Mouse (Mus musculus) lung, postnatal 0 days (tissue): ENCODE measurements around the gene Vmn1r43. TPM values are rescaled to one million over a fixed set of nuclear protein-coding genes. Genes with fewer than 3 reads are reported as not detected.
A peak's percentile ranks its signal among the peaks of the same experiment; 100 is the strongest.

Experiments used
- ATAC-seq: fragments of 200-750 bp; cut with Nextera tagmentation; 2 replicates; pipeline ENCODE4 v1.8.0; 2017; ENCODE audit warnings: moderate library complexity
- DNase-seq: peaks from one replicate; pipeline ENCODE4 v3.0.0-alpha.2; 2016; ENCODE audit warnings: low spot score
- H3K27ac ChIP-seq: fragments of 300-500 bp; sonication (generic); 2 replicates; pipeline ENCODE4 v1.5.1; 2014; ENCODE audit warnings: antibody characterized with exemption, mild to moderate bottlenecking, low read length, mixed read lengths
- H3K27me3 ChIP-seq: fragments of 300-500 bp; sonication (generic); replicated peaks from 2 replicates; pipeline ENCODE4 v1.6.1; 2014; ENCODE audit warnings: low read length, mixed read lengths; ENCODE audit not compliant: insufficient read depth
- H3K36me3 ChIP-seq: fragments of 300-500 bp; sonication (generic); 2 replicates; pipeline ENCODE4 v1.6.1; 2014; ENCODE audit warnings: low read length, mixed read lengths; ENCODE audit not compliant: insufficient read depth
- H3K4me1 ChIP-seq: fragments of 300-500 bp; sonication (generic); 2 replicates; pipeline ENCODE4 v1.6.1; 2014; ENCODE audit warnings: antibody characterized with exemption, low read depth, low read length, mixed read lengths; ENCODE audit not compliant: insufficient read depth
- H3K4me2 ChIP-seq: fragments of 300-500 bp; sonication (generic); replicated peaks from 2 replicates; pipeline ENCODE4 v1.6.1; 2014; ENCODE audit warnings: low read depth, mild to moderate bottlenecking, low read length, moderate library complexity, mixed read lengths
- H3K4me3 ChIP-seq: fragments of 300-500 bp; sonication (generic); 2 replicates; pipeline ENCODE4 v1.5.1; 2014; ENCODE audit warnings: low read depth, low read length
- H3K9ac ChIP-seq: fragments of 300-500 bp; sonication (generic); replicated peaks from 2 replicates; pipeline ENCODE4 v1.6.1; 2014; ENCODE audit warnings: low read depth, mild to moderate bottlenecking
- H3K9me3 ChIP-seq: fragments of 300-500 bp; sonication (generic); 2 replicates; pipeline ENCODE4 v1.6.1; 2016; ENCODE audit warnings: low read length, mixed read lengths
- CTCF ChIP-seq: IDR thresholded peaks from 2 replicates; pipeline ENCODE4 v1.5.1; 2016; ENCODE audit warnings: antibody characterized with exemption, mild to moderate bottlenecking
- EP300 ChIP-seq: IDR thresholded peaks from 2 replicates; pipeline ENCODE4 v1.6.1; 2016; ENCODE audit warnings: antibody characterized with exemption, mild to moderate bottlenecking, control low read depth
- WGBS: fragments of 180-500 bp; shearing (Covaris S2); extraction: QIAGEN DNeasy Blood & Tissue Kit; methylation state at CpG from one replicate; pipeline ENCODE4 v1.1.7; 2014; 5-methylcytosine and 5-hydroxymethylcytosine counted together
- polyA plus RNA-seq: library from polyadenylated mRNA; unstranded; fragments of >200 nt; fragmentation: Nextera tagmentation; extraction: Ambion mirVana; gene quantifications from 2 replicates; pipeline ENCODE4 v1.2.1, GENCODE M21; 2015

Vmn1r43 gene
- polyA plus RNA-seq, 1 experiment from 2014 or later = 0.01 TPM

GRCm38 (mm10) chr6:89863792-89864191 is 12.4 kb downstream of the Vmn1r43 start:
- ATAC-seq = no peak
- WGBS = 61% methylated on average over 4 of the region's 4 CpGs

GRCm38 (mm10) chr6:89859839-89860238 is 16.4 kb downstream of the Vmn1r43 start:
- 65% methylated on average over 2 of the region's 2 CpGs for WGBS

More at GRCm38 (mm10) chr6:89863792-89864191, 12.4 kb downstream of the Vmn1r43 start:
- Histone ChIP-seq H3K4me1 (no peaks in the 10 kb centered on the region), H3K9ac (no peak overlapping the region), H3K36me3 (no peaks in the 10 kb centered on the region), H3K4me2 (no peak overlapping the region), H3K9me3 (peaks cover 5% of the 10 kb centered on the region; the same call in 1 of the 2 replicates), H3K27me3 (no peaks in the 10 kb centered on the region), H3K4me3 (no peak overlapping the region), H3K27ac (no peak overlapping the region)
- no peak for TF ChIP-seq EP300
- TF ChIP-seq CTCF = no peak
- no peak for DNase-seq

GRCm38 (mm10) chr6:89857552-89857951 is 18.7 kb downstream of the Vmn1r43 start:
- Histone ChIP-seq H3K27ac (no peak overlapping the region), H3K4me1 (no peaks in the 10 kb centered on the region), H3K4me3 (no peak overlapping the region), H3K9me3 (no peaks in the 10 kb centered on the region), H3K4me2 (no peak overlapping the region), H3K9ac (no peak overlapping the region), H3K27me3 (no peaks in the 10 kb centered on the region), H3K36me3 (no peaks in the 10 kb centered on the region)
- no peak for ATAC-seq
- no peak for TF ChIP-seq EP300
- no peak for TF ChIP-seq CTCF
- DNase-seq = no peak
- WGBS = 70% methylated on average over 3 of the region's 3 CpGs

More at GRCm38 (mm10) chr6:89859839-89860238, 16.4 kb downstream of the Vmn1r43 start:
- Histone ChIP-seq H3K27me3 (no peaks in the 10 kb centered on the region), H3K9me3 (no peaks in the 10 kb centered on the region), H3K4me2 (no peak overlapping the region), H3K9ac (no peak overlapping the region), H3K4me3 (no peak overlapping the region), H3K36me3 (no peaks in the 10 kb centered on the region), H3K4me1 (no peaks in the 10 kb centered on the region), H3K27ac (no peak overlapping the region)
- ATAC-seq (no peak), DNase-seq (peak; percentile 5)
- TF ChIP-seq EP300 (peak; percentile 54; the same call in 1 of the 2 replicates), CTCF (no peak)

Other genes with a start within 250 kb of the Vmn1r43 start
- gene Txnrd3, start 232.4 kb downstream of the Vmn1r43 start, polyA plus RNA-seq = 20.6 and 26.3 TPM in 2 replicates
- gene Vmn1r40, start 168.9 kb downstream of the Vmn1r43 start, polyA plus RNA-seq = not detected in 2 replicates
- gene Vmn1r41, start 135.6 kb downstream of the Vmn1r43 start, polyA plus RNA-seq = not detected in 2 replicates
- gene Vmn1r42, start within 50 bp of the Vmn1r43 start, polyA plus RNA-seq = not detected in 2 replicates
- gene Vmn1r44, start 7.2 kb upstream of the Vmn1r43 start, polyA plus RNA-seq = not detected in 2 replicates
- gene Vmn1r45, start 64.2 kb upstream of the Vmn1r43 start, polyA plus RNA-seq = not detected in 2 replicates
- gene Vmn1r46, start 92.9 kb upstream of the Vmn1r43 start, polyA plus RNA-seq = not detected in 2 replicates
- not detected in 2 replicates for gene Vmn1r47, start 139.7 kb upstream of the Vmn1r43 start, polyA plus RNA-seq
- not detected in 2 replicates for gene Vmn1r48, start 160.4 kb upstream of the Vmn1r43 start, polyA plus RNA-seq
- not detected in 2 replicates for gene Vmn1r49, start 202.1 kb upstream of the Vmn1r43 start, polyA plus RNA-seq
- not detected in 2 replicates for gene Vmn1r50, start 225.0 kb upstream of the Vmn1r43 start, polyA plus RNA-seq
- gene Vmn1r51, start 246.2 kb upstream of the Vmn1r43 start, polyA plus RNA-seq = not detected in 2 replicates